Mouse (Mus musculus): Measurements from ENCODE around the gene Olfr608. TPM values are rescaled to one million over a fixed set of nuclear protein-coding genes. Genes with fewer than 3 reads are reported as not detected.
"Not testable (repeated sequence)": the region's sequence is repeated elsewhere in the genome, so short reads cannot be mapped to it uniquely, and the experiment has no call there.

Olfr608 gene
- polyA plus RNA-seq (2014; fragmentation: Nextera tagmentation; extraction: Ambion mirVana), result not detected in 2 replicates

GRCm38 (mm10) chr7:103469577-103469976 lies at the start of gene Olfr608:
Olfr608 (plus strand) TSS chr7:103469877.
- Histone ChIP-seq H3K4me3 (ENCODE audit: low read depth, low read length) (no peak within 1 kb of the TSS), H3K36me3 (ENCODE audit: control insufficient read depth, insufficient read depth, low read length) (no peaks in the 10 kb centered on the region), H3K9ac (ENCODE audit: low read depth, low read length) (no peak within 1 kb of the TSS), H3K4me1 (ENCODE audit: control insufficient read depth, insufficient read depth, low read length) (no peaks in the 10 kb centered on the region), H3K9me3 (ENCODE audit: control insufficient read depth, low read length) (no peaks in the 10 kb centered on the region), H3K27ac (replicated peaks; ENCODE audit: low read depth, low read length) (no peak within 1 kb of the TSS), H3K4me2 (ENCODE audit: low read depth, low read length) (no peak within 1 kb of the TSS), H3K27me3 (replicated peaks; ENCODE audit: control insufficient read depth, insufficient read depth, low read length) (no peaks in the 10 kb centered on the region)
- DNase-seq (ENCODE audit: low spot score), result no peak
- ATAC-seq (ENCODE audit: low read depth), result no peak

DNA sequence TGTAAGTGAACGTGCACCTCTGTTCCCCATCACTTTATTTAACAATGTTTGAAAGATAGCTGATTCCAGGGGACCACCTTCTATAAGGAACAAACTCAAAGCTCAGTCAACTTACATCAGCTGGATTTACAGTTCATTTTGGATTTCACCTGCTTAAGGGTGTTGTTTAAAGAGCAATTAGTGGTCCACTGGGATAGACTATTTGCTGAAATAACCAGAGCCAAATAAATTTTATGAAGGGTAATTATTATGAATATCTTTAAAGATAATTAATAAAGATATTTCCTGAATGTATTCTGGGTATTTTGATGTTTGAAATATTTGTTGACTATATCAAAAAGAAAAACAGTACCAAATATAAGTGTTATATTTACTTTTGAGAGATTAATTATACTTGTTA lies 24.3 kb upstream of the Olfr608 start, which contains the start of gene Olfr605:
Gene Olfr605 (minus strand): TSS at position 101 of the 400 bp plus-strand sequence.
- H3K9ac ChIP-seq (ENCODE audit: low read depth, low read length), result no peak within 1 kb of the TSS
- DNase-seq (ENCODE audit: low spot score), result no peak
- no peaks in the 10 kb centered on the region for H3K27me3 ChIP-seq (replicated peaks; ENCODE audit: control insufficient read depth, insufficient read depth, low read length)
- H3K4me3 ChIP-seq (ENCODE audit: low read depth, low read length), result no peak within 1 kb of the TSS
- H3K36me3 ChIP-seq (ENCODE audit: control insufficient read depth, insufficient read depth, low read length), result no peaks in the 10 kb centered on the region
- WGBS, result 81% methylated on average over 1 of the region's 1 CpGs
- no peaks in the 10 kb centered on the region for H3K4me1 ChIP-seq (ENCODE audit: control insufficient read depth, insufficient read depth, low read length)
- no peak within 1 kb of the TSS for H3K27ac ChIP-seq (replicated peaks; ENCODE audit: low read depth, low read length)
- no peak for ATAC-seq (ENCODE audit: low read depth)
- no peaks in the 10 kb centered on the region for H3K9me3 ChIP-seq (ENCODE audit: control insufficient read depth, low read length)
- H3K4me2 ChIP-seq (ENCODE audit: low read depth, low read length), result no peak within 1 kb of the TSS

DNA sequence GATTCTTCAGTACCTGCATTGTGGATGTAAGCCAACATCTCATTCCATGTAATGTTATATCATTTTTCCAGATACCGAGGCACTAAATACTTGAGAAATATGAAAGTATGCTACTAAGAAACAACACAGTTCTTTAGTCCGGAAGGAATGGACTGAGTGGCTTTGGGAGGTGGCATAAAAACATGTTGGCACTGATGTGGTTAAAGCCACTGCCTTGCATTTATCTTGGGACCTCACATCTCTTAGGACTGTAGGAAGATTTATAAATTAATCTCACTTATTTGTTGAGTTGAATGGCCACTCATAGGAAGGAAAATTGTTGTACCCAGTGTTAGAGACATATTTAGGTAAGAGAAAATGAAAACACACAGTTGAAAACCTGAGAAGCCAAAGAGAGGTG lies 20.9 kb upstream of the Olfr608 start, which contains the start of gene Olfr606:
Gene Olfr606 (plus strand): TSS at position 301 of the 400 bp plus-strand sequence.
- WGBS, result 89% methylated on average over 2 of the region's 2 CpGs
- Histone ChIP-seq H3K27me3 (replicated peaks; ENCODE audit: control insufficient read depth, insufficient read depth, low read length) (no peaks in the 10 kb centered on the region), H3K9ac (ENCODE audit: low read depth, low read length) (no peak within 1 kb of the TSS), H3K4me3 (ENCODE audit: low read depth, low read length) (no peak within 1 kb of the TSS), H3K27ac (replicated peaks; ENCODE audit: low read depth, low read length) (no peak within 1 kb of the TSS), H3K36me3 (ENCODE audit: control insufficient read depth, insufficient read depth, low read length) (no peaks in the 10 kb centered on the region), H3K4me2 (ENCODE audit: low read depth, low read length) (no peak within 1 kb of the TSS), H3K4me1 (ENCODE audit: control insufficient read depth, insufficient read depth, low read length) (no peaks in the 10 kb centered on the region), H3K9me3 (ENCODE audit: control insufficient read depth, low read length) (no peaks in the 10 kb centered on the region)
- DNase-seq (ENCODE audit: low spot score), result no peak
- no peak for ATAC-seq (ENCODE audit: low read depth)

GRCm38 (mm10) chr7:103460590-103460989 lies 9.1 kb upstream of the Olfr608 start:
- Histone ChIP-seq H3K4me1 (ENCODE audit: control insufficient read depth, insufficient read depth, low read length) (no peaks in the 10 kb centered on the region), H3K9ac (ENCODE audit: low read depth, low read length) (no peak overlapping the region), H3K36me3 (ENCODE audit: control insufficient read depth, insufficient read depth, low read length) (no peaks in the 10 kb centered on the region), H3K27ac (replicated peaks; ENCODE audit: low read depth, low read length) (no peak overlapping the region), H3K4me3 (ENCODE audit: low read depth, low read length) (no peak overlapping the region), H3K27me3 (replicated peaks; ENCODE audit: control insufficient read depth, insufficient read depth, low read length) (no peaks in the 10 kb centered on the region), H3K4me2 (ENCODE audit: low read depth, low read length) (no peak overlapping the region), H3K9me3 (ENCODE audit: control insufficient read depth, low read length) (no peaks in the 10 kb centered on the region)
- ATAC-seq (ENCODE audit: low read depth) (no peak), DNase-seq (ENCODE audit: low spot score) (no peak)
- 80% methylated on average over 5 of the region's 5 CpGs for WGBS

- not testable (repeated sequence) for H3K27ac ChIP-seq (replicated peaks; ENCODE audit: low read depth, low read length); ATAC-seq (ENCODE audit: low read depth); DNase-seq (ENCODE audit: low spot score); H3K9ac ChIP-seq (ENCODE audit: low read depth, low read length); H3K27me3 ChIP-seq (replicated peaks; ENCODE audit: control insufficient read depth, insufficient read depth, low read length); H3K9me3 ChIP-seq (ENCODE audit: control insufficient read depth, low read length); H3K4me3 ChIP-seq (ENCODE audit: low read depth, low read length); H3K4me1 ChIP-seq (ENCODE audit: control insufficient read depth, insufficient read depth, low read length); H3K4me2 ChIP-seq (ENCODE audit: low read depth, low read length); H3K36me3 ChIP-seq (ENCODE audit: control insufficient read depth, insufficient read depth, low read length)
- WGBS, result 84% methylated on average over 9 of the region's 9 CpGs
Measured at GRCm38 (mm10) chr7:103477106-103477505, 7.4 kb downstream of the Olfr608 start.

- no peak for DNase-seq (ENCODE audit: low spot score)
- H3K4me2 ChIP-seq (ENCODE audit: low read depth, low read length), result no peak within 1 kb of the TSS
Measured at GRCm38 (mm10) chr7:103497962-103498361, 28.3 kb downstream of the Olfr608 start, which contains the start of gene Olfr609. Olfr609 (minus strand) TSS chr7:103498062.

GRCm38 (mm10) chr7:103512022-103512421 lies 42.3 kb downstream of the Olfr608 start, which contains the start of gene Olfr610:
Olfr610 (minus strand) TSS chr7:103512122.
- Histone ChIP-seq H3K9ac (ENCODE audit: low read depth, low read length) (no peak within 1 kb of the TSS), H3K4me1 (ENCODE audit: control insufficient read depth, insufficient read depth, low read length) (no peaks in the 10 kb centered on the region), H3K36me3 (ENCODE audit: control insufficient read depth, insufficient read depth, low read length) (no peaks in the 10 kb centered on the region), H3K4me3 (ENCODE audit: low read depth, low read length) (no peak within 1 kb of the TSS), H3K27me3 (replicated peaks; ENCODE audit: control insufficient read depth, insufficient read depth, low read length) (no peaks in the 10 kb centered on the region), H3K9me3 (ENCODE audit: control insufficient read depth, low read length) (no peaks in the 10 kb centered on the region), H3K27ac (replicated peaks; ENCODE audit: low read depth, low read length) (no peak within 1 kb of the TSS), H3K4me2 (ENCODE audit: low read depth, low read length) (no peak within 1 kb of the TSS)
- DNase-seq (ENCODE audit: low spot score) (no peak), ATAC-seq (ENCODE audit: low read depth) (no peak)
- WGBS, result 79% methylated on average over 2 of the region's 2 CpGs

More at GRCm38 (mm10) chr7:103497962-103498361, 28.3 kb downstream of the Olfr608 start, which contains the start of gene Olfr609:
- WGBS, result 55% methylated on average over 1 of the region's 1 CpGs
- H3K9ac ChIP-seq (ENCODE audit: low read depth, low read length), result no peak within 1 kb of the TSS
- no peak for ATAC-seq (ENCODE audit: low read depth)
- H3K4me1 ChIP-seq (ENCODE audit: control insufficient read depth, insufficient read depth, low read length), result no peaks in the 10 kb centered on the region
- no peak within 1 kb of the TSS for H3K27ac ChIP-seq (replicated peaks; ENCODE audit: low read depth, low read length)
- H3K36me3 ChIP-seq (ENCODE audit: control insufficient read depth, insufficient read depth, low read length), result no peaks in the 10 kb centered on the region
- H3K9me3 ChIP-seq (ENCODE audit: control insufficient read depth, low read length), result no peaks in the 10 kb centered on the region
- no peaks in the 10 kb centered on the region for H3K27me3 ChIP-seq (replicated peaks; ENCODE audit: control insufficient read depth, insufficient read depth, low read length)
- H3K4me3 ChIP-seq (ENCODE audit: low read depth, low read length), result no peak within 1 kb of the TSS

- H3K9ac ChIP-seq (ENCODE audit: low read depth, low read length); H3K4me3 ChIP-seq (ENCODE audit: low read depth, low read length); H3K9me3 ChIP-seq (ENCODE audit: control insufficient read depth, low read length); H3K36me3 ChIP-seq (ENCODE audit: control insufficient read depth, insufficient read depth, low read length); H3K4me1 ChIP-seq (ENCODE audit: control insufficient read depth, insufficient read depth, low read length); H3K27me3 ChIP-seq (replicated peaks; ENCODE audit: control insufficient read depth, insufficient read depth, low read length); H3K4me2 ChIP-seq (ENCODE audit: low read depth, low read length); DNase-seq (ENCODE audit: low spot score); ATAC-seq (ENCODE audit: low read depth); H3K27ac ChIP-seq (replicated peaks; ENCODE audit: low read depth, low read length): not testable (repeated sequence)
- WGBS, result 55% methylated on average over 1 of the region's 1 CpGs
Measured at GRCm38 (mm10) chr7:103520746-103521145, 51.1 kb downstream of the Olfr608 start, which contains the start of gene Olfr611. Olfr611 (minus strand) TSS chr7:103520846.
